Mouse (Mus musculus) leukemia stem cell, adult 10-12 weeks (primary cell): ENCODE results near the gene Hepacam. TPM values are rescaled to one million over a fixed set of nuclear protein-coding genes. Genes with fewer than 3 reads are reported as not detected.

Source experiments
- polyA plus RNA-seq: library from polyadenylated mRNA; stranded (reverse); fragments of >175 nt; gene quantifications from 2 replicates; pipeline ENCODE4 v1.2.3, GENCODE M21; 2012; ENCODE audit warnings: low replicate concordance

Gene Hepacam
- polyA plus RNA-seq: 0.05 TPM in 1 of 2 replicates, not detected in the other

GRCm38 (mm10) chr9:37367301-37368080 lies at the start of gene Hepacam:
Gene Hepacam, plus strand, starts transcription at chr9:37367351.

DNA sequence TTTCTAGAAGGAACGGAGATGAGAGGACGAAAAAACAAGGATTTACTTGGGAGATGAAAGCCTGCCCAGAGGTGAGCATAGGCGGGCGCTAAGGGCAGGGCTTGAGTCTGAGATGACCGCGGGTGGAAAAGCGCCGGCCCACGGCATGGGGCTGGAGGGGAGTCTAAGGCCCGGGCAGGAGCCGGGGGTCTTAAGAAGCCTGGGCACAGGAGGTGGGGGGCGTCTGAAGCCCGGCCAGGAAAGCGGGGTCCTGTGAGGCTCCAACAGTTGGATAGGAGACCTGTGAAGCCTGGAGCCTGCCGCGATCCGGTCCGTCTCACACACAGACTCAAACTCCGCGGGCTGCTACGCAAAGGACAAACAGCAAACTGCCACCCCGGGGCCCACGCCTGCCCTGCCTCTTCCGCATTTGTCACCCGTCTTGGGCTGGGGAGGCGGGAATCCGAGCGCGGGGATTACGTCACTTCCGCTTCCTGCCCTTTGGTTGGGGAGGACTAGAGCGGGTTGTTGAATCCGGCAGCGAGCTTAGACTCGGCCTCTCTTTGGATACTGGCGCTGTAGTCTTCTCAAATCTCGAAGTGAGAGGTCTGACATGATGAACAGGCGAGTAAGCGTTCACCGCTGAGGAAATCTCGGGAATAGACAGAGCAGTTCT lies 19.0 kb upstream of the Hepacam start, which contains the start of gene Ccdc15:
Gene Ccdc15, minus strand, starts transcription at position 445 of the 655 bp plus-strand sequence.

DNA sequence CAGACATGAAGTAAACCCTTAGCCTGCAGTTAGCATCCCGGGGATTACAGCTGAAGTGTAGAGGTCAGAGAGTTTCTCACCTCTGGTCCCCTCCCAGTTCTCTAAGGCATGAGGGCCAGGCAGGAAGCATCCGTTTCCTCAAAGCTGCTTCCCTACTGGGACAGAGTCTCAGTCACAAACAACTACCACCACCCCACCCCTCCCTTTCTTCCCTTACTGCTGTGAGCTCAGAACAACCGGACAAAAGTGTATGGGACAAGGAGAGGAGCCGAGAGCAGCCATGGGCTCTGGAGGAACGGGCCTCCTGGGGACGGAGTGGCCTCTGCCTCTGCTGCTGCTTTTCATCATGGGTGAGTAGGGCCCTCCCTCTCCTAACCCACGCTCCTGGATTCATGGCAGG lies 34.7 kb downstream of the Hepacam start, which contains the start of gene Robo4:
Gene Robo4, plus strand, starts transcription at position 96 of the 400 bp plus-strand sequence.

DNA sequence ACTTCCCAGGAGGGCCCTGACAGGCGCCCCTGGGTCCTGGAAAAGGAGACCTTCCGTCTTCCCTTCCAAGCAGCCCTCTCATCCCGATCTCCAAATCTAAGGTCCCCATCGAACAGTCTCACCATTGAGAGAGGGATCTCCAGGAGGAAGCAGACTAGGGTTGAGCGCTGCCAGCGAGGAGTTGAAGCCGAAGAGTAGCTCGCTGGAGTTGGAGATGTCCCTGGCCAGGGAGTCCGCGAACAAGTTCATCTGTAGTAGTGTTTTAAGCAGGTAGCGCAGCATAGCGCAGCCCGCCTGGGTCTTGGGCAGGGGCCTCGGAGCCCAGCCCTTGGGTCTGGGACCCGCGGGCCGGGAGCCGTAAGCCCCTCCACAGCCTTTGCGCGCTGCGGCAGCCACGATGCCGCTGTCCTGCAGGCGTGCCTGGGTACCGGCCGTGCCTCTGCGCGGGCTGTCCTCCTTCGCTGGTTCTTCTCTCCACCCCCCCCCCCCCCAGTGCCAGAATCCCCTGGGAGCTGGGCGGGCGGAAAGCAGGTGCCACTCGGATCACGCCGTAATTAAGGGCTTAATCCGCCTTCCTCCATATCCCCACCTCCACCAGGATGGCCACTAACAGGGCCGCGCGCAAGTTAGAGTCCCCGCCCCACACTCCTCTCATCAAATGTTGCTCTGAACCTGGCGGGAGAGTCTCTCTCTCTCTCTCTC lies 65.7 kb downstream of the Hepacam start, which contains the start of gene Robo3:
Gene Robo3, minus strand, starts transcription at position 527 of the 702 bp plus-strand sequence.

Other genes starting within 250 kb of the Hepacam start
- 0.51 TPM in 1 of 2 replicates, not detected in the other for gene Pknox2, start 219.9 kb upstream of the Hepacam start, polyA plus RNA-seq
- gene Tmem218, start 159.1 kb upstream of the Hepacam start, polyA plus RNA-seq: 0.27 and 0.38 TPM in 2 replicates
- 0.54 and 1.0 TPM in 2 replicates for gene Slc37a2, start 111.6 kb upstream of the Hepacam start, polyA plus RNA-seq
- 30.5 and 34.8 TPM in 2 replicates for gene Ccdc15, start 18.9 kb upstream of the Hepacam start, polyA plus RNA-seq
- 1.2 and 4.0 TPM in 2 replicates for gene Robo4, start 34.5 kb downstream of the Hepacam start, polyA plus RNA-seq
- gene Robo3, start 65.9 kb downstream of the Hepacam start, polyA plus RNA-seq: 0.65 and 1.5 TPM in 2 replicates
- 10.9 and 13.7 TPM in 2 replicates for gene Msantd2, start 122.0 kb downstream of the Hepacam start, polyA plus RNA-seq
- 0.55 and 3.4 TPM in 2 replicates for gene Esam, start 160.7 kb downstream of the Hepacam start, polyA plus RNA-seq
- gene Vsig2, start 171.9 kb downstream of the Hepacam start, polyA plus RNA-seq: not detected in 2 replicates
- gene Nrgn, start 185.6 kb downstream of the Hepacam start, polyA plus RNA-seq: 101 and 127 TPM in 2 replicates
- gene Siae, start 188.3 kb downstream of the Hepacam start, polyA plus RNA-seq: 0.34 and 0.44 TPM in 2 replicates
- gene Spa17, start 246.4 kb downstream of the Hepacam start, polyA plus RNA-seq: not detected in 2 replicates